Mouse (Mus musculus) B cell, adult 2 months (primary cell): ENCODE data around the gene Slc44a1.

Experiments
- DNase-seq, 2 experiments: peaks; one replicate each; pipeline ENCODE4 v3.0.0; 2022

The Slc44a1 gene

GRCm38 (mm10) chr4:53539929-53540328 is 99.7 kb downstream of the Slc44a1 start:
- no peak for DNase-seq

- no peak for DNase-seq
Measured at GRCm38 (mm10) chr4:53543421-53543820, 103.2 kb downstream of the Slc44a1 start.

GRCm38 (mm10) chr4:53544889-53545288 is 104.7 kb downstream of the Slc44a1 start:
- no peak for DNase-seq

- no peak for DNase-seq
Measured at GRCm38 (mm10) chr4:53547381-53547780, 107.2 kb downstream of the Slc44a1 start.

GRCm38 (mm10) chr4:53549375-53549774 is 109.2 kb downstream of the Slc44a1 start:
- peak; percentile 4 to 13 for DNase-seq

GRCm38 (mm10) chr4:53564618-53565017 is 124.4 kb downstream of the Slc44a1 start:
- DNase-seq = no peak

- DNase-seq = no peak
Measured at GRCm38 (mm10) chr4:53567065-53567464, 126.9 kb downstream of the Slc44a1 start.

- DNase-seq = no peak
Measured at GRCm38 (mm10) chr4:53575558-53575957, 135.3 kb downstream of the Slc44a1 start.

GRCm38 (mm10) chr4:53587676-53588075 is 147.5 kb downstream of the Slc44a1 start:
- no peak for DNase-seq

- DNase-seq = no peak
Measured at GRCm38 (mm10) chr4:53588936-53589335, 148.7 kb downstream of the Slc44a1 start.

GRCm38 (mm10) chr4:53589466-53589865 is 149.3 kb downstream of the Slc44a1 start:
- DNase-seq = no peak

- no peak for DNase-seq
Measured at GRCm38 (mm10) chr4:53590163-53590562, 149.9 kb downstream of the Slc44a1 start.

GRCm38 (mm10) chr4:53590691-53591447 is 150.7 kb downstream of the Slc44a1 start:
- no peak for DNase-seq

GRCm38 (mm10) chr4:53591536-53591935 is 151.3 kb downstream of the Slc44a1 start:
- DNase-seq = no peak

GRCm38 (mm10) chr4:53591941-53592340 is 151.7 kb downstream of the Slc44a1 start:
- no peak for DNase-seq

- no peak for DNase-seq
Measured at GRCm38 (mm10) chr4:53592386-53592785, 152.2 kb downstream of the Slc44a1 start.

GRCm38 (mm10) chr4:53594204-53594603 is 154.0 kb downstream of the Slc44a1 start:
- DNase-seq = peak; percentile 40 to 43

GRCm38 (mm10) chr4:53595246-53596062 is 155.2 kb downstream of the Slc44a1 start:
- DNase-seq = no peak

- DNase-seq = no peak
Measured at GRCm38 (mm10) chr4:53596063-53596895, 156.1 kb downstream of the Slc44a1 start.

GRCm38 (mm10) chr4:53600462-53600861 is 160.2 kb downstream of the Slc44a1 start:
- peak in 1 of 2 experiments; percentile 9 for DNase-seq

- no peak for DNase-seq
Measured at GRCm38 (mm10) chr4:53614576-53615225, 174.5 kb downstream of the Slc44a1 start.

GRCm38 (mm10) chr4:53617968-53618367 is 177.8 kb downstream of the Slc44a1 start:
- DNase-seq = no peak

- DNase-seq = no peak
Measured at GRCm38 (mm10) chr4:53620104-53620503, 179.9 kb downstream of the Slc44a1 start.
